Mouse (Mus musculus): ENCODE data around the gene Mtif3. TPM values are rescaled to one million over a fixed set of nuclear protein-coding genes. Genes with fewer than 3 reads are reported as not detected.

Gene Mtif3
- polyA plus RNA-seq, 1 experiment from 2014 or later = 27.8 TPM

DNA sequence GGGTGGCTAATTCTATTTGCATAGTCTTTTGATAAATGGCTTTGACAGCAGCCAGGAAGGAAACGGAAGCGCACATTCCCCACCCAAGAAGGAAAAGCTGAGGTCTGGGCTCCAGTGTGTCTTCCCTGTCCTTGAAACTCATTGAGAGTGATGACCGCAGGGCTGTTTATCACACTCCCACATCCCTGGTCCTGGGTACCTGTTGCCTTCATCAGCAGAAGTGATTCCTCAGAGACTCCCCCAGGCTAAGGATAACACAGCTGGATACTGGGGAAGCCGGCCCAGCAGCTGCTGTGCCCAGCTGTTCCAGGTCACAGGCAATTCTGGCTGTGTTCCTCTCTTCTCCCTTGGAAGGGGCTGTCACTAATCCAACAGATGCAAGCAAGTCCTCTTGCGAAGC, 56.1 kb downstream of the Mtif3 start:
- no peaks in the 10 kb centered on the region for H3K27me3 ChIP-seq (replicated peaks)
- no peaks in the 10 kb centered on the region for H3K9me3 ChIP-seq
- H3K9ac ChIP-seq = no peak overlapping the region
- H3K36me3 ChIP-seq = no peaks in the 10 kb centered on the region
- H3K27ac ChIP-seq = no peak overlapping the region
- H3K4me3 ChIP-seq (replicated peaks) = no peak overlapping the region
- no peak for ATAC-seq
- no peaks in the 10 kb centered on the region; the same call in 1 of the 2 replicates for H3K4me1 ChIP-seq (replicated peaks)
- no peak overlapping the region for H3K4me2 ChIP-seq (replicated peaks)
- 39% methylated on average over 5 of the region's 5 CpGs for WGBS

GRCm38 (mm10) chr5:146905486-146906172, 58.0 kb downstream of the Mtif3 start:
- Histone ChIP-seq H3K4me2 (replicated peaks) (peak overlapping the region; percentile 42; the same call in 1 of the 2 replicates), H3K9me3 (no peaks in the 10 kb centered on the region), H3K9ac (no peak overlapping the region), H3K36me3 (no peaks in the 10 kb centered on the region), H3K27ac (no peak overlapping the region), H3K4me1 (replicated peaks) (no peaks in the 10 kb centered on the region; the same call in 1 of the 2 replicates), H3K4me3 (replicated peaks) (no peak overlapping the region), H3K27me3 (replicated peaks) (no peaks in the 10 kb centered on the region)
- peak; percentile 50 for ATAC-seq
- WGBS = 25% methylated on average over 14 of the region's 14 CpGs

- H3K36me3 ChIP-seq = no peaks in the 10 kb centered on the region
- WGBS = 30% methylated on average over 8 of the region's 8 CpGs
- no peaks in the 10 kb centered on the region for H3K9me3 ChIP-seq
- no peaks in the 10 kb centered on the region for H3K27me3 ChIP-seq (replicated peaks)
- peak; percentile 73 for ATAC-seq
- H3K4me3 ChIP-seq (replicated peaks) = no peak overlapping the region
- H3K9ac ChIP-seq = no peak overlapping the region
- no peak overlapping the region for H3K4me2 ChIP-seq (replicated peaks)
- no peaks in the 10 kb centered on the region; the same call in 1 of the 2 replicates for H3K4me1 ChIP-seq (replicated peaks)
- no peak overlapping the region for H3K27ac ChIP-seq
Measured at GRCm38 (mm10) chr5:146904404-146904803, 59.2 kb downstream of the Mtif3 start.

Other genes starting within 250 kb of the Mtif3 start
- gene Usp12, start 168.8 kb downstream of the Mtif3 start, polyA plus RNA-seq (2015; fragmentation: Nextera tagmentation; extraction: Ambion mirVana) = 27.9 and 28.7 TPM in 2 replicates
- gene Rpl21, start 130.9 kb downstream of the Mtif3 start, polyA plus RNA-seq (2015; fragmentation: Nextera tagmentation; extraction: Ambion mirVana) = 548 and 585 TPM in 2 replicates
- 26.8 and 32.7 TPM in 2 replicates for gene Rasl11a, start 118.7 kb downstream of the Mtif3 start, polyA plus RNA-seq (2015; fragmentation: Nextera tagmentation; extraction: Ambion mirVana)
- 132 TPM in 2 replicates for gene Gtf3a, start 15.1 kb downstream of the Mtif3 start, polyA plus RNA-seq (2015; fragmentation: Nextera tagmentation; extraction: Ambion mirVana)
- 13.3 and 15.0 TPM in 2 replicates for gene Lnx2, start 112.8 kb upstream of the Mtif3 start, polyA plus RNA-seq (2015; fragmentation: Nextera tagmentation; extraction: Ambion mirVana)
- gene Polr1d, start 113.2 kb upstream of the Mtif3 start, polyA plus RNA-seq (2015; fragmentation: Nextera tagmentation; extraction: Ambion mirVana) = 151 and 155 TPM in 2 replicates
- not detected in 2 replicates for gene Gsx1, start 224.9 kb upstream of the Mtif3 start, polyA plus RNA-seq (2015; fragmentation: Nextera tagmentation; extraction: Ambion mirVana)